Mouse (Mus musculus) heart, embryonic 14.5 days (tissue): ENCODE results near the gene Npc1l1. TPM values are rescaled to one million over a fixed set of nuclear protein-coding genes. Genes with fewer than 3 reads are reported as not detected.

Experiments used
- ATAC-seq: fragments of 200-750 bp; cut with Nextera tagmentation; 2 replicates; pipeline ENCODE4 v1.8.0; 2017; ENCODE audit warnings: low read depth, moderate TSS enrichment; ENCODE audit not compliant: insufficient number of reproducible peaks, insufficient read depth, low FRiP score
- H3K27ac ChIP-seq, 2 experiments: fragments of 200-500 bp in 1 of 2; fragments of 300-500 bp in 1 of 2; sonication (generic) in 1 of 2; replicated peaks in 1 of 2; 2 replicates each; pipeline ENCODE4 v1.5.1; 2012 to 2014; ENCODE audit warnings: low read depth in 2 of 2, low read length in 2 of 2, control low read depth in 1 of 2, mild to moderate bottlenecking in 1 of 2, mixed read lengths in 1 of 2; ENCODE audit not compliant: control insufficient read depth in 1 of 2, insufficient read depth in 1 of 2
- H3K27me3 ChIP-seq: fragments of 300-500 bp; sonication (generic); 2 replicates; pipeline ENCODE4 v1.6.1; 2014; ENCODE audit warnings: mild to moderate bottlenecking, low read length, control low read depth; ENCODE audit not compliant: control insufficient read depth, insufficient read depth
- H3K36me3 ChIP-seq: fragments of 300-500 bp; sonication (generic); 2 replicates; pipeline ENCODE4 v1.6.1; 2014; ENCODE audit warnings: mild to moderate bottlenecking, control low read depth, low read length, mixed read lengths; ENCODE audit not compliant: control insufficient read depth, insufficient read depth
- H3K4me1 ChIP-seq, 2 experiments: fragments of 200-500 bp in 1 of 2; fragments of 300-500 bp in 1 of 2; sonication (generic) in 1 of 2; 2 replicates each; pipeline ENCODE4 v1.6.1; 2012 to 2014; ENCODE audit warnings: low read length in 2 of 2, control low read depth in 1 of 2, mixed read lengths in 1 of 2; ENCODE audit not compliant: control insufficient read depth in 2 of 2, insufficient read depth in 2 of 2
- H3K4me2 ChIP-seq: fragments of 300-500 bp; sonication (generic); 2 replicates; pipeline ENCODE4 v1.6.1; 2014; ENCODE audit warnings: mild to moderate bottlenecking, low read length
- H3K4me3 ChIP-seq, 2 experiments: fragments of 200-500 bp in 1 of 2; fragments of 300-500 bp in 1 of 2; sonication (generic) in 1 of 2; 2 replicates each; pipeline ENCODE4 v1.5.1; 2012 to 2014; ENCODE audit warnings: low read length in 2 of 2, mild to moderate bottlenecking in 2 of 2, control low read depth in 1 of 2, low read depth in 1 of 2, moderate library complexity in 1 of 2; ENCODE audit not compliant: control insufficient read depth in 1 of 2, insufficient read depth in 1 of 2
- H3K9ac ChIP-seq: fragments of 300-500 bp; sonication (generic); 2 replicates; pipeline ENCODE4 v1.6.1; 2014; ENCODE audit warnings: mild to moderate bottlenecking, low read length
- H3K9me3 ChIP-seq: fragments of 300-500 bp; sonication (generic); 2 replicates; pipeline ENCODE4 v1.6.1; 2016; ENCODE audit warnings: low read length, control low read depth; ENCODE audit not compliant: control insufficient read depth
- WGBS: fragments of 180-500 bp; shearing (Covaris S2); extraction: QIAGEN DNeasy Blood & Tissue Kit; methylation state at CpG from one replicate; pipeline ENCODE4 v1.1.7; 2014; 5-methylcytosine and 5-hydroxymethylcytosine counted together
- polyA plus RNA-seq: library from polyadenylated mRNA; unstranded; fragments of >200 nt; fragmentation: Nextera tagmentation; extraction: Ambion mirVana; gene quantifications from 2 replicates; pipeline ENCODE4 v1.2.1, GENCODE M21; 2014

Gene Npc1l1
- polyA plus RNA-seq, 1 experiment from 2014 or later = not detected

- Histone ChIP-seq H3K4me1 (peaks cover 2 to 21% of the 10 kb centered on the region in 2 experiments), H3K9ac (peak overlapping the region; percentile 88), H3K27me3 (no peaks in the 10 kb centered on the region), H3K4me2 (peak overlapping the region; percentile 76), H3K4me3 (peak overlapping the region; percentile 83 to 86), H3K9me3 (no peaks in the 10 kb centered on the region), H3K27ac (peak overlapping the region; percentile 95 to 97; a peak in 3 of 4 replicates), H3K36me3 (no peaks in the 10 kb centered on the region)
- 27% methylated on average over 9 of the region's 9 CpGs for WGBS
- ATAC-seq = no peak
Observed at GRCm38 (mm10) chr11:6200570-6200969, 29.4 kb downstream of the Npc1l1 start.

- H3K4me1 ChIP-seq = peaks cover 2 to 21% of the 10 kb centered on the region in 2 experiments
- H3K4me3 ChIP-seq = peak within 1 kb of the TSS; percentile 83 to 86
- peak within 1 kb of the TSS; percentile 76 for H3K4me2 ChIP-seq
- H3K9me3 ChIP-seq = no peaks in the 10 kb centered on the region
- peak within 1 kb of the TSS; percentile 95 to 97 for H3K27ac ChIP-seq
- ATAC-seq = peak; percentile 89
- H3K27me3 ChIP-seq = no peaks in the 10 kb centered on the region
- peak within 1 kb of the TSS; percentile 88 for H3K9ac ChIP-seq
- WGBS = under 1% methylated on average over 39 of the region's 39 CpGs
- no peaks in the 10 kb centered on the region for H3K36me3 ChIP-seq
Observed at GRCm38 (mm10) chr11:6200087-6200569, 29.8 kb downstream of the Npc1l1 start, which contains the start of gene Nudcd3. TSS of gene Nudcd3 (minus strand) at chr11:6200415.

- ATAC-seq = peak; percentile 63
- Histone ChIP-seq H3K4me3 (peak within 1 kb of the TSS; percentile 83 to 86), H3K4me2 (peak within 1 kb of the TSS; percentile 76), H3K4me1 (peaks cover 2 to 21% of the 10 kb centered on the region in 2 experiments), H3K27ac (peak within 1 kb of the TSS; percentile 95 to 97), H3K9me3 (no peaks in the 10 kb centered on the region), H3K27me3 (no peaks in the 10 kb centered on the region), H3K9ac (peak within 1 kb of the TSS; percentile 88), H3K36me3 (no peaks in the 10 kb centered on the region)
- under 1% methylated on average over 23 of the region's 35 CpGs for WGBS
Observed at GRCm38 (mm10) chr11:6199410-6200086, 30.4 kb downstream of the Npc1l1 start, which contains the start of gene A730071L15Rik. TSS of gene A730071L15Rik (plus strand) at chr11:6200029.

GRCm38 (mm10) chr11:6198449-6198848 lies 31.5 kb downstream of the Npc1l1 start:
- ATAC-seq = no peak
- no peaks in the 10 kb centered on the region for H3K36me3 ChIP-seq
- H3K27me3 ChIP-seq = no peaks in the 10 kb centered on the region
- WGBS = 74% methylated on average over 4 of the region's 4 CpGs
- no peak overlapping the region; the same call in 1 of the 2 replicates for H3K9ac ChIP-seq
- H3K4me3 ChIP-seq = peak overlapping the region in 1 of 2 experiments; percentile 83; a peak in 1 of 4 replicates
- no peaks in the 10 kb centered on the region for H3K9me3 ChIP-seq
- H3K4me2 ChIP-seq = peak overlapping the region; percentile 76
- no peak overlapping the region for H3K27ac ChIP-seq
- H3K4me1 ChIP-seq = peaks cover 2 to 21% of the 10 kb centered on the region in 2 experiments

GRCm38 (mm10) chr11:6196780-6197179 lies 33.2 kb downstream of the Npc1l1 start:
- ATAC-seq = no peak
- Histone ChIP-seq H3K27ac (no peak overlapping the region), H3K4me1 (peaks cover 2 to 21% of the 10 kb centered on the region in 2 experiments), H3K9me3 (no peaks in the 10 kb centered on the region), H3K36me3 (peaks cover 15% of the 10 kb centered on the region), H3K4me3 (no peak overlapping the region), H3K27me3 (no peaks in the 10 kb centered on the region), H3K4me2 (no peak overlapping the region), H3K9ac (no peak overlapping the region)
- 86% methylated on average over 8 of the region's 8 CpGs for WGBS

- H3K36me3 ChIP-seq = peaks cover 20% of the 10 kb centered on the region
- WGBS = 2% methylated on average over 2 of the region's 2 CpGs
- H3K4me2 ChIP-seq = no peak overlapping the region
- H3K4me1 ChIP-seq = peaks cover 7 to 26% of the 10 kb centered on the region in 2 experiments
- no peaks in the 10 kb centered on the region for H3K27me3 ChIP-seq
- no peak overlapping the region for H3K4me3 ChIP-seq
- peak overlapping the region in 1 of 2 experiments; percentile 50; a peak in 2 of 4 replicates for H3K27ac ChIP-seq
- peak; percentile 55 for ATAC-seq
- H3K9me3 ChIP-seq = no peaks in the 10 kb centered on the region
- no peak overlapping the region for H3K9ac ChIP-seq
Observed at GRCm38 (mm10) chr11:6187878-6188277, 42.1 kb downstream of the Npc1l1 start.

GRCm38 (mm10) chr11:6187399-6187798 lies 42.5 kb downstream of the Npc1l1 start:
- H3K4me2 ChIP-seq = no peak overlapping the region
- no peak overlapping the region for H3K9ac ChIP-seq
- H3K36me3 ChIP-seq = peaks cover 15% of the 10 kb centered on the region
- no peak overlapping the region for H3K4me3 ChIP-seq
- 80% methylated on average over 3 of the region's 3 CpGs for WGBS
- H3K9me3 ChIP-seq = no peaks in the 10 kb centered on the region
- H3K27ac ChIP-seq = no peak overlapping the region
- ATAC-seq = no peak
- H3K4me1 ChIP-seq = peaks cover 8 to 29% of the 10 kb centered on the region in 2 experiments
- H3K27me3 ChIP-seq = no peaks in the 10 kb centered on the region
